Mouse (Mus musculus) limb, embryonic 13.5 days (tissue): Measurements from ENCODE around the gene Grik4. TPM values are rescaled to one million over a fixed set of nuclear protein-coding genes. Genes with fewer than 3 reads are reported as not detected.
A peak's percentile ranks its signal among the peaks of the same experiment; 100 is the strongest.

Source experiments
- ATAC-seq: fragments of 200-750 bp; cut with Nextera tagmentation; 2 replicates; pipeline ENCODE4 v1.8.0; 2017; ENCODE audit warnings: low read depth, moderate number of reproducible peaks, moderate TSS enrichment; ENCODE audit not compliant: low FRiP score
- H3K27ac ChIP-seq: fragments of 300-500 bp; sonication (generic); 2 replicates; pipeline ENCODE4 v1.5.1; 2015; ENCODE audit warnings: inconsistent platforms, mild to moderate bottlenecking, moderate library complexity
- H3K27me3 ChIP-seq: fragments of 300-500 bp; sonication (generic); 2 replicates; pipeline ENCODE4 v1.6.1; 2015; ENCODE audit warnings: mild to moderate bottlenecking, inconsistent platforms
- H3K36me3 ChIP-seq: fragments of 300-500 bp; sonication (generic); 2 replicates; pipeline ENCODE4 v1.6.1; 2015; ENCODE audit warnings: inconsistent platforms, mild to moderate bottlenecking, moderate library complexity
- H3K4me1 ChIP-seq: fragments of 300-500 bp; sonication (generic); 2 replicates; pipeline ENCODE4 v1.6.1; 2015; ENCODE audit warnings: inconsistent platforms
- H3K4me2 ChIP-seq: fragments of 300-500 bp; sonication (generic); replicated peaks from 2 replicates; pipeline ENCODE4 v1.6.1; 2015; ENCODE audit warnings: inconsistent platforms, mild to moderate bottlenecking, moderate library complexity
- H3K4me3 ChIP-seq: fragments of 300-500 bp; sonication (generic); 2 replicates; pipeline ENCODE4 v1.5.1; 2015; ENCODE audit warnings: moderate library complexity, mild to moderate bottlenecking, inconsistent platforms
- H3K9ac ChIP-seq: fragments of 300-500 bp; sonication (generic); 2 replicates; pipeline ENCODE4 v1.6.1; 2015; ENCODE audit warnings: mild to moderate bottlenecking, inconsistent platforms
- H3K9me3 ChIP-seq: fragments of 300-500 bp; sonication (generic); 2 replicates; pipeline ENCODE4 v1.6.1; 2016; ENCODE audit warnings: inconsistent platforms
- WGBS: fragments of 180-500 bp; shearing (Covaris S2); methylation state at CpG from one replicate; pipeline ENCODE4 v1.1.7; 2015; 5-methylcytosine and 5-hydroxymethylcytosine counted together
- polyA plus RNA-seq: library from polyadenylated mRNA; unstranded; fragments of >200 nt; fragmentation: Nextera tagmentation; extraction: Ambion mirVana; gene quantifications from 2 replicates; pipeline ENCODE4 v1.2.1, GENCODE M21; 2015

The Grik4 gene
- polyA plus RNA-seq, 1 experiment from 2014 or later, result 2.7 TPM

DNA sequence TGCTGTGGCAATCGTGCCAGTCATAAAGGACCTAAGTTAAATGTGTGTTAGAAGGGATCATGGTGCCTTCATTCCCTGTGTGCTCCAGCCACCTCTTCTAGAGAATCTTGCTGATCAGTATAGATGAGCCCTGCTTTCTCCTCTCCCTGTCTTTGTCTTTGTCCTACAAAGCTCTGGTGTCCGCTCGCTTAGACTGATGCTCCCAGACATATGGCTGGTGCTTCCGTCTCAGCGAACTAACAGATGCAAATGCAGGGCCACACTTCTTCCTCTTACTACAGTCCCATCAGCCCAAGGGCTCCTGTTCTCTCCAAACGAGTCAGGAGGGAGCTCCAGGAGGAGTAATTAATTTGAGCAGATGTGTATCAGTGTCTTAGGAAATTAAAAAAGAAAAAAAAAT is 71.4 kb downstream of the Grik4 start:
- no peak overlapping the region for H3K9ac ChIP-seq
- H3K4me2 ChIP-seq, result no peak overlapping the region
- H3K4me1 ChIP-seq, result peaks cover 13% of the 10 kb centered on the region; the same call in 1 of the 2 replicates
- H3K36me3 ChIP-seq, result no peaks in the 10 kb centered on the region
- ATAC-seq, result no peak
- no peaks in the 10 kb centered on the region for H3K9me3 ChIP-seq
- 0 out of 2 replicates have a peak, but pooled peaks cover 6% of the 10 kb centered on the region for H3K27me3 ChIP-seq
- H3K27ac ChIP-seq, result no peak overlapping the region
- 78% methylated on average over 6 of the region's 6 CpGs for WGBS
- no peak overlapping the region for H3K4me3 ChIP-seq

DNA sequence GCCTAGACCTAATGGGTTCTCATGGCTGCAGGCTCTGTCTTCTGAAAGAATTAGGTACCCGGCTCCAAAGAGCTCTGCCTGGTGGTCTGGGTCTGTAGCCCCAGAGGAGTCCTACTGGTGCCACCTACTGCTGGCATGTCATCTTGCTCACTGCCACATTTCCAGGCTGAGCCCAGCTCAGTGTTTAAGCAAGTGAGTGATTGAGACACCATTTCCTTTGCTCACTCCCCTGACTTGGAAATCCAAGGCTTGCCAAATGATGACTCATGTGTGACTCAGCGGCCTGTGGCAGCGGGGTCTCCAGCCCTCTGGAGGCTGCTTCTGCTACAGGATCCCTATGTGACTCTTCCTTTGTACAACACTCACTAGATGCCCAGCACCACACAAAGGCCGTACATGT is 72.6 kb downstream of the Grik4 start:
- Histone ChIP-seq H3K4me3 (no peak overlapping the region), H3K9me3 (no peaks in the 10 kb centered on the region), H3K36me3 (no peaks in the 10 kb centered on the region), H3K4me2 (no peak overlapping the region), H3K27ac (no peak overlapping the region), H3K9ac (no peak overlapping the region), H3K27me3 (no peaks in the 10 kb centered on the region; the same call in 1 of the 2 replicates), H3K4me1 (peaks cover 13% of the 10 kb centered on the region; the same call in 1 of the 2 replicates)
- no peak for ATAC-seq
- 81% methylated on average over 4 of the region's 4 CpGs for WGBS

DNA sequence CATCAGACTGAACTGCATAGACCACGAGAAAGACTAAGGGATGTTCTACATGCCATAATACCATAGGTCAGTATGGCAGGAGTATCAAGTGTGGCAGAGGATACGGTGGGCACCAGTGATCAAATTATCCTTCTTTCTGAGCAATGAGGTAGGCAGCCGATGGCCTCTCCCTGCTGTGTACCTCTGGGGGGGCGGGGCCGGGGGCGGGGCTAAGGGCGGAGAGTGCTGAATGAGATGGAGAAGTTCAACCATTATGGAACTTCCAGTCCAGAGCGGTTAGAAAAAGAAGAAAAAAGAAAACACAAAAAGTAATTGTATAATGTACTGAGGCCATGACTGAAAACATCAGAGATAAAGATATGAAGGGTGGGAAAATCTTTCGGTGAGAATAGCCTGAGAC is 74.0 kb downstream of the Grik4 start:
- Histone ChIP-seq H3K36me3 (no peaks in the 10 kb centered on the region), H3K9ac (no peak overlapping the region), H3K27me3 (no peaks in the 10 kb centered on the region; the same call in 1 of the 2 replicates), H3K4me2 (no peak overlapping the region), H3K4me1 (peaks cover 27% of the 10 kb centered on the region), H3K4me3 (no peak overlapping the region), H3K9me3 (no peaks in the 10 kb centered on the region), H3K27ac (no peak overlapping the region)
- no peak for ATAC-seq
- 58% methylated on average over 9 of the region's 9 CpGs for WGBS

DNA sequence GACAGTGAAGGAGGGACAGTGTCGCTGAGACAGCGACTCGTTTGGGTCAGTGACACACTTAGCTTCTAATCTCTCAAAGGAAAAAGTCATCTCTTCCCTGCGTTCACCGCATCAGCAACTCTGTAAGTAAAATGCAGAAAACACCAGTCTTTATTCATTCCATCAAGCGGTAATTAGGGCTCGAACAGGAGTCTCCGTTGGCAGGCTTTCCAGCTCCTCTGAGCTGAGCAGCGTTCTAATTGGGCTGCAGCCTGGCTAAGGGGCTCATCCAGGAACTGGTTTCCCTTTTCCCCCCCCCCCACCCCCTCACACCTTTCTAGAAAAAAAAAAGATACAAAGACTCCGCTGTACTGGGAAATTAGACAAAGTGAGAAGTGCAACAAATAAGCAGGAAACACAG is 75.8 kb downstream of the Grik4 start:
- Histone ChIP-seq H3K27me3 (no peaks in the 10 kb centered on the region; the same call in 1 of the 2 replicates), H3K4me3 (no peak overlapping the region), H3K4me2 (0 out of 2 replicates have a peak overlapping the region, but pooled peaks have one; percentile 1), H3K36me3 (no peaks in the 10 kb centered on the region), H3K4me1 (peaks cover 33% of the 10 kb centered on the region), H3K27ac (no peak overlapping the region), H3K9ac (no peak overlapping the region), H3K9me3 (no peaks in the 10 kb centered on the region)
- 32% methylated on average over 10 of the region's 10 CpGs for WGBS
- ATAC-seq, result no peak

DNA sequence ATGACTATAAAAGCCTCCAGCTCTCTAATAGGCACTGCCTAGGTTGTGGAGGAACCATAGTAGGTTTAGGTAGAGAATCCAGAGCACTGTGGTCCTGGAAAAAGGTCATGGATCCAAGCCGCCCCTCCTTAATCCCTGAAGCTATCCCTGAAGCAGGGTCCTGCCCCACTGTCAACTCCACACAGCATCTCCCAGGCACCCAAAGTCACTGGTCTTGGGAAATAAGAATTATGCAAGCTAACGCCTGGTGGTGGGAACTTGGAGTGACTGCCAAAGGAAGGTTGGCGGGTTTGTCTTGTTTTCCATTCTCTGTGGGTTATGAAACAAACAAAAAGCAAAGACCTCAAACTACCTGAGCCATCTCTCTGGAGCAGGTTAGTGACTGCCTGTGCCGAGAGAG is 77.6 kb downstream of the Grik4 start:
- Histone ChIP-seq H3K4me2 (no peak overlapping the region), H3K27me3 (no peaks in the 10 kb centered on the region; the same call in 1 of the 2 replicates), H3K27ac (no peak overlapping the region), H3K9me3 (no peaks in the 10 kb centered on the region), H3K4me1 (peaks cover 36% of the 10 kb centered on the region), H3K36me3 (no peaks in the 10 kb centered on the region), H3K4me3 (no peak overlapping the region), H3K9ac (no peak overlapping the region)
- ATAC-seq, result no peak
- 93% methylated on average over 4 of the region's 4 CpGs for WGBS

DNA sequence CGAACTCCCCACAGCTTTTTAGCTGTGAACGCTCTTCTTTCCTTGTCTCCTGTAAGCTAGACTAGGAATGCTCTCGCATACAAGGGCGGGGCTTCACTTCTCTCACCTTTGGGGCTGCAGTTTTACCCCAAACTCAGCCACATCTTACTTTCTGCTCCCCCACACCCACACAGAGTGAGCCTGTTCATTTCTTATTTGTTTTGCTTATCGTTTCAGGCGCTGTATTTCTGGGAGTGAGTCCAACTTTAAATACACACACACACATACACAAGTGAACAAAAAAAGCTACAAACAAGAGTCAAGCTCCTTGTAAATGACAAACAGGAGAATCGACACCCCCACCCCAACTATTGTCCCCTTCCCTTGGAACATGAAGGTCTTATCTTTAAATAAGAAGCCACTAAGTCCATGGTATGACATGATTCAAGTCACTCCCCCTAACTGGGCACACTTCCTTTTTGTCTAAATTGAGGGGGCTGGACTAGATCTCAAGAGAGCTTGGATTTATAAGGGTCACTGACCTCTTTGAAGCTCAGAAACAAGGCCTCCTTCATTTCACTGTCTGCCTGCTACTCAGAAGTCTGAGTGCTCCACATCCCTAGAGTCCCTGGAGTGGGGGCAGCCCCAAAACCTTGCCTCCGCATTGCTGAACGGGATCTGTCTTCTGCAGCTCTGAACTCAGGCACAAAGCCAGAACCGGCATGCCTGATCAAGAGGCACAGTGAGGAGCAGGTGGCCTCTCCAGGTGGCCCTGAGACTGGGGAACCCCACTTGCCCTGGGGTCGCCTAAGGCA is 79.1 kb downstream of the Grik4 start:
- H3K9me3 ChIP-seq, result no peaks in the 10 kb centered on the region
- H3K27ac ChIP-seq, result peak overlapping the region; percentile 35; the same call in 1 of the 2 replicates
- H3K36me3 ChIP-seq, result no peaks in the 10 kb centered on the region
- 45% methylated on average over 11 of the region's 11 CpGs for WGBS
- peaks cover 49% of the 10 kb centered on the region for H3K4me1 ChIP-seq
- H3K4me3 ChIP-seq, result no peak overlapping the region
- peak; percentile 34; the same call in 1 of the 2 replicates for ATAC-seq
- no peak overlapping the region for H3K4me2 ChIP-seq
- no peak overlapping the region for H3K9ac ChIP-seq
- no peaks in the 10 kb centered on the region; the same call in 1 of the 2 replicates for H3K27me3 ChIP-seq

DNA sequence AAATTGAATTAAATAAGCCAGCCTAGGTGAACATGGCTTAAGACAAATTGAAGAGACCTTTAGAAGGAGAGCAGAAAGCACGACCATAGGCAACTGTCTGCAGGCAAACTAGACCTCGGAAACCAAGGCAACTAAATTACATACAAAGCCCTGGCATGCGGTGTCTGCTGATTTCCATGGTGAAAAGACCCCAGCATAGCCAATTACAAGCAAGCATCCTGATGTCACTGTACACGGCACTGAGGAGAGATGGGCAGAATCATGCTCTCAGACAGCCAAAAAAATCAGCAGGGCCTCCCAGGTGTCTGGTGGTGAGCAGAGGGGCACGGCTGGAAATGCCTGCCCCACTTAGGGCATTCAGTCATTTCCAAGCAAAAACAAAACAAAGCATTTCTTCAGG is 80.9 kb downstream of the Grik4 start:
- H3K4me3 ChIP-seq, result no peak overlapping the region
- no peaks in the 10 kb centered on the region for H3K9me3 ChIP-seq
- no peak overlapping the region for H3K9ac ChIP-seq
- H3K4me2 ChIP-seq, result no peak overlapping the region
- no peaks in the 10 kb centered on the region; the same call in 1 of the 2 replicates for H3K27me3 ChIP-seq
- ATAC-seq, result no peak
- H3K4me1 ChIP-seq, result peaks cover 43% of the 10 kb centered on the region
- no peaks in the 10 kb centered on the region for H3K36me3 ChIP-seq
- WGBS, result 74% methylated on average over 5 of the region's 5 CpGs
- no peak overlapping the region for H3K27ac ChIP-seq

DNA sequence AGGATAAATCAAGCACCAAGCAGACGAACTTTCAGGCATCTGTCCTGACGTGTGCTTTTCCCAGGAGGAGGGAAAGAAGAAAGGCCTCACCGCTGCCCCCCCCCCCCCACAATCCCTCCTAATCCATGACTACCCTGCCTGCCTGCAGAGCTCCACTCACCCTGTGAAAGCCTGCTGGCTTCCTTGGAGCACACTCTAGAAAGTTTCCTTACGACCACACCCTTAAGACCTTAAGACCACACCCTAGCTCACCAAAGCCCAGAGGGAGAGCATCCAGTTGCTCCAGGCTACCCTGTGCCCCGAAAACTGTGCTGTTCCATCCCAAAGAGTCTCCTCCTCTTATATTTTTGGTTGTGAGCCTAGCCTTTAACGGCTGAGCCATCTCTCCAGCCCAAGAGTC is 82.6 kb downstream of the Grik4 start:
- Histone ChIP-seq H3K27me3 (no peaks in the 10 kb centered on the region; the same call in 1 of the 2 replicates), H3K4me2 (no peak overlapping the region), H3K4me1 (peaks cover 40% of the 10 kb centered on the region), H3K4me3 (no peak overlapping the region), H3K27ac (no peak overlapping the region), H3K9ac (no peak overlapping the region), H3K36me3 (no peaks in the 10 kb centered on the region), H3K9me3 (no peaks in the 10 kb centered on the region)
- no peak for ATAC-seq
- WGBS, result 64% methylated on average over 6 of the region's 6 CpGs

DNA sequence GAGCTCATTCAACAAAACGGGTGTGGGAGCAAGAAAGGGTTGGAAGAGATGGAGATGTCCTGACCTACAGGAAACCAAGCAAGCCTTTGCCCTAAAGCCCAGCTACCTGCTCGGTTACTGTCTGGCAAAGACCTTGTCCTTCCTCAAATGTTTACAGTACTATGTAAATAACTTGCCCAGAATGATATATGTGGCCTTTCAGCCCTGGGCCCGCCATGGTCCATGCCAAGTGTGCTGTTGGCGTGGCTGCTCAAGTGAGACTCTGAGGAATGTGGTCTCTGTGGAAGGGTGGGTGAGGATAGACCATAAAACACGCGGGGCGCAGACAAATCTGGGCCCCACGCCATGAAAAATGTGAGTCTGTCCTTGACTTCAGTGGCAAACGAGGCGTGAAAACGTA is 83.1 kb downstream of the Grik4 start:
- H3K27ac ChIP-seq, result no peak overlapping the region
- ATAC-seq, result no peak
- H3K4me3 ChIP-seq, result no peak overlapping the region
- H3K36me3 ChIP-seq, result no peaks in the 10 kb centered on the region
- H3K4me2 ChIP-seq, result no peak overlapping the region
- H3K9me3 ChIP-seq, result no peaks in the 10 kb centered on the region
- no peaks in the 10 kb centered on the region for H3K27me3 ChIP-seq
- 75% methylated on average over 11 of the region's 11 CpGs for WGBS
- no peak overlapping the region for H3K9ac ChIP-seq
- H3K4me1 ChIP-seq, result peaks cover 35% of the 10 kb centered on the region

DNA sequence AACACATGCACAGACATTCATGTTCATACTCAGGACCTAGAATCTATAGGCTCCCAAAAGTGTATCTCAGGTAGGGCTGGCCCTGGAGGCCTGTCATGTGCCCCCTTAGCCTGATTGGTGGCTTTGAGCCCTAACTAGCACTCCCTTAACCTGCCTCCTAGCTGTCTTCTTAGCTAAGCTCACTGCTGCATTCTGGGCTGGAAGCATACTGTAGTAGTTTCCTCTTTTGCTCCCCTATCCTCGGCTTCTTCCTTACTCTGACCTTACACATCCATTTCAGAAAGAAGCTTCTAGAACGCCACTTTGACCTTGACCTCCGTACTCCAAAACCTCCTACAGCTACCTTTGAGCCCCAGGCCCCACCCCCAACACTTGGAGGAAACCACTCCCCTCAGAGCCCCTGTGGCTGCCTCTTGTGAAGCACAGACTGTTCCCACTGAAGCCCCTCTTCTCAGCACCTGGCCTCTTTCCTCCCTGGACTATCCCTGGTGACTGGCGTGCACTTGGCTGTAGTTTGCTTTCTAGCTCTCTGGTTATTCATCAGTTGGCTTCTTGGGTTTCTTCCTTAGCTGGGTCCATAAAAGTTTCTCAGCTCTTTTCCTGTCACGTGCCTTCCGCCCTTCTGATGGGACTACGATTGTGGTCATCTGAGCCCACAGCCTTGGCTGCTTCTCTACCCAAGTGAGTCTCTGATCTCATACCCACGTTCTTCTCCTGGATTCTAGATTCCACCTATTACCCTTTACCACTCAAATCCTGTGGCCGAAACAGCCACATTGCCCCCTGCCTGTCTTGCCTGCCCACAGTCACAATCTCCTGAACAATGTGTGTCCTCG is 84.1 kb downstream of the Grik4 start:
- H3K36me3 ChIP-seq, result no peaks in the 10 kb centered on the region
- no peaks in the 10 kb centered on the region for H3K27me3 ChIP-seq
- H3K4me2 ChIP-seq, result no peak overlapping the region
- H3K4me1 ChIP-seq, result peaks cover 25% of the 10 kb centered on the region
- whole genome bisulfite sequencing, result 73% methylated on average over 10 of the region's 10 CpGs
- H3K4me3 ChIP-seq, result no peak overlapping the region
- no peak overlapping the region for H3K9ac ChIP-seq
- no peak overlapping the region for H3K27ac ChIP-seq
- no peak for ATAC-seq
- no peaks in the 10 kb centered on the region for H3K9me3 ChIP-seq

DNA sequence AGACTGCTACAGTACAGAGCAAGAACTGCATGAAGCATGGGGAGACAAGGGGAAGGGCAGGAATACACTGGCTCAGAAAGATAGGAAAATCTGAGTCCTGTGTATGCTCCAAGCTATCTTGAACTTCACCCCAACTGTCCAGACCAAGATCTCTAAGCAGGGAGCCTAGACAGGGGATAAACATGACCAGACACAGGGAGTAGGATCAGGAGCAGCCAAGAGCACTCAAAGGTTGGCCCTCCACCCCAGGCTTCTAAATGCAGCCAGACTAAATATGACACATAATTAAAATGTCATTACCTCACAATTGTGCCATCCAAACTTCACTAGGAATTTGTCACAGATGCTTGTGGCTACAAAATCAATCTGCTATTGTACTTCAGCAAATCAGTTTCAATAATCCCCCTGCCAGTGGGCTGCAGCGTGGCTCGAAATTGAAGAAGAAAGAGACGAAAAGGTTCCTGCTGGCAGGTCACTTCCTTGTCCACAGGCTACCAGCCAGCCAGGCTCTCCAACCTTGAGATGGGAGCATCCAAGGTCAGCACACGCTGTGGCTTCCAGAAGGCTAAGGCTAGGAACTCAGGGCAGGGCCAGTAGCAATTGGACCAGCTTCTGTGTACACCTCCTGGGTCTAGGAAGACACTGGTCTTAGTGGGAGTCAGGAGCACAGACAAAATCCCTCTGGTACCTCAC is 85.1 kb downstream of the Grik4 start:
- Histone ChIP-seq H3K27ac (no peak overlapping the region), H3K9me3 (no peaks in the 10 kb centered on the region), H3K4me2 (no peak overlapping the region), H3K27me3 (no peaks in the 10 kb centered on the region), H3K4me1 (peaks cover 20% of the 10 kb centered on the region), H3K4me3 (no peak overlapping the region), H3K36me3 (no peaks in the 10 kb centered on the region), H3K9ac (no peak overlapping the region)
- no peak for ATAC-seq
- WGBS, result 61% methylated on average over 4 of the region's 4 CpGs

DNA sequence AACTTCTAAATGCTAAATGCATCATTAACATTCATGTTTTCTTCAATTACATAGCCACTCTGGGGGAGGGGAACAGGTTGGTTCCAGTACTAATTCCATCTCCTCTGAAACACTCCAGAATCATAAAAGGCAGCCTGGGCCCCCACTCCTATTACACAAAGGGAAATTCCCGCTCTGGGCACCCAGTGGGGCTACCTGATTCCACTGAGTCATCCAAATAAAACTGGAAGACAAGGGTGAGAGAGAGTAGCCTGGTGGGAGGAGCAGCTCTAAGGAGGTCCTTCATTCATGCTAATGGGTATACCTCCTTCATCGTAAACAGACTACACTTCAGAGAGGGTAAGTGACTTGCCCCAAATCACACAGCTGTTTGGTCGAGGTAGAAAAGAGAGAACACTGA is 85.7 kb downstream of the Grik4 start:
- Histone ChIP-seq H3K27me3 (no peaks in the 10 kb centered on the region), H3K4me2 (no peak overlapping the region), H3K36me3 (no peaks in the 10 kb centered on the region), H3K27ac (no peak overlapping the region), H3K9ac (no peak overlapping the region), H3K4me1 (peaks cover 20% of the 10 kb centered on the region), H3K4me3 (no peak overlapping the region), H3K9me3 (no peaks in the 10 kb centered on the region)
- no peak for ATAC-seq
- WGBS, result 48% methylated on average over 3 of the region's 3 CpGs
